Mouse (Mus musculus) frontal cortex, adult 2 months (tissue): ENCODE results near the gene Hoxa4. TPM values are rescaled to one million over a fixed set of nuclear protein-coding genes. Genes with fewer than 3 reads are reported as not detected.

ENCODE experiments used
- DNase-seq, 2 experiments: peaks; one replicate each; pipeline ENCODE4 v3.0.0; 2022; ENCODE audit warnings: low spot score in 1 of 2; ENCODE audit errors: extremely low spot score in 1 of 2
- polyA plus RNA-seq: library from polyadenylated mRNA; depleted of rRNA; stranded (reverse); fragments of >200 nt; gene quantifications from 2 replicates; pipeline ENCODE4 v1.2.3, GENCODE M21; 2012; rRNA removed

The Hoxa4 gene
- 0.06 TPM in 1 of 2 replicates, not detected in the other for polyA plus RNA-seq

- no peak for DNase-seq
Observed at GRCm38 (mm10) chr6:52190906-52191810, at the start of gene Hoxa4. Gene Hoxa4 (minus strand): TSS chr6:52191753.

- DNase-seq = no peak
Observed at GRCm38 (mm10) chr6:52241001-52241621, 49.6 kb upstream of the Hoxa4 start.

- no peak for DNase-seq
Observed at GRCm38 (mm10) chr6:52240389-52241000, 48.9 kb upstream of the Hoxa4 start, which contains the start of gene Hoxa10. Gene Hoxa10 (minus strand): TSS chr6:52240854.

- DNase-seq = no peak
Observed at GRCm38 (mm10) chr6:52239625-52240388, 48.3 kb upstream of the Hoxa4 start.

GRCm38 (mm10) chr6:52238976-52239375 is 47.4 kb upstream of the Hoxa4 start:
- no peak for DNase-seq

- no peak for DNase-seq
Observed at GRCm38 (mm10) chr6:52238155-52238545, 46.6 kb upstream of the Hoxa4 start.

- no peak for DNase-seq
Observed at GRCm38 (mm10) chr6:52237346-52238154, 46.0 kb upstream of the Hoxa4 start.

- no peak for DNase-seq
Observed at GRCm38 (mm10) chr6:52236806-52237205, 45.3 kb upstream of the Hoxa4 start.

GRCm38 (mm10) chr6:52235866-52236265 is 44.3 kb upstream of the Hoxa4 start:
- DNase-seq = no peak

- no peak for DNase-seq
Observed at GRCm38 (mm10) chr6:52235267-52235666, 43.7 kb upstream of the Hoxa4 start.

- no peak for DNase-seq
Observed at GRCm38 (mm10) chr6:52234428-52235140, 43.0 kb upstream of the Hoxa4 start.

GRCm38 (mm10) chr6:52233546-52234427 is 42.2 kb upstream of the Hoxa4 start:
- DNase-seq = no peak

GRCm38 (mm10) chr6:52232984-52233545 is 41.5 kb upstream of the Hoxa4 start:
- DNase-seq = no peak

- no peak for DNase-seq
Observed at GRCm38 (mm10) chr6:52232568-52232965, 41.0 kb upstream of the Hoxa4 start.

GRCm38 (mm10) chr6:52231885-52232567 is 40.5 kb upstream of the Hoxa4 start:
- DNase-seq = no peak

GRCm38 (mm10) chr6:52230516-52231165 is 39.1 kb upstream of the Hoxa4 start, which contains the start of gene Hoxa9:
Gene Hoxa9 (minus strand): TSS chr6:52231089.
- DNase-seq = no peak
